Comparison of ENCODE assay signal across 7 mouse cellular contexts in the genomic region with DNA sequence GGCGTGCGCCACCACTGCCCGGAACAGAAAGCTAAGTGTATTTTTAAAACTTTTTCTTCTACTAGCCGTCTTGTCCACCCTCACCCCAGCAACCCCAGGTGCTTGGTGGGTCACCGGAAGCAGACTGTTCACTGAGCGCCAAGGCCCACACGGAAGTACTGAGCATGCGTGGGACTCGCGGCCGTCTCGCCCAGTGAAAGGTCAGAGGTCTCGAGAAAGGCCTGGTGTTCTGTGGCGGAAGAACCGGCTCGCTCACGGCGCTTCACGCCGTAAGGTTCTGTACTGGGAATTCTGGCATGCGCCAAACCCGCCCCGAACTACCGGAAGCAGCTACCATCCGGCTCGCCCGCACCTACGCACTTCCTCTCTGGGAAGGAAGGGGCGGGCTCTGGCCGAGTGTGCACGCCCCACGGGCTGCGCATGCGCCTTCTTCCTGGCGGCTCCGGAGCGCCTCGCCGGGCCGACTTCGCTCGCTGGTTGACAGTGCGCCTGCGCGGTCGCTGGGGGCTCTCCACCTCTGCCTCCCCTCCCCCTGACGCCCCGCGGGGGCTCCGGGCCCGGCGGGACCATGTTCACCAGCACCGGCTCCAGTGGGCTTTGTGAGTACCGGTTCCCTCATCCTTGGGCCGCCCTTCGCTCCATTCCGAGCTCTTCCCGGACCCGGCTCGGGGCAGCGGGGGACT. TPM values are rescaled to one million over a fixed set of nuclear protein-coding genes. Genes with fewer than 3 reads are reported as not detected.
A peak's percentile ranks its signal among the peaks of the same experiment; 100 is the strongest.
DNase-seq lines count a peak whose midpoint lies in the region; ATAC-seq lines count a peak whose summit lies in the region.

Gene Ubac2, plus strand, starts transcription at position 445 of the 683 bp plus-strand sequence.

- intact Hi-C loops in left cerebral cortex, postnatal 36 days (cut with DNase I), result loop anchor here (5.0 kb wide), 2 partner anchors 39 to 229 kb away; partner anchors contain the start of genes Gpr18 and Tm9sf2

- H3K9ac ChIP-seq in intestine, embryonic 16.5 days (ENCODE audit: low read depth, low read length), result peak within 1 kb of the TSS; percentile 96
- peak within 1 kb of the TSS; percentile 72 for H3K9ac ChIP-seq in midbrain, embryonic 11.5 days (ENCODE audit: low read length)

- H3K27ac ChIP-seq in intestine, embryonic 16.5 days (ENCODE audit: low read length), result peak within 1 kb of the TSS; percentile 99
- peak within 1 kb of the TSS; percentile 88 for H3K27ac ChIP-seq in midbrain, embryonic 11.5 days (ENCODE audit: low read depth, low read length)

- no peaks in the 10 kb centered on the region for H3K36me3 ChIP-seq in intestine, embryonic 16.5 days (ENCODE audit: control insufficient read depth, insufficient read depth, low read length)
- no peaks in the 10 kb centered on the region for H3K36me3 ChIP-seq in midbrain, embryonic 11.5 days (ENCODE audit: control insufficient read depth, insufficient read depth, low read length)

- WGBS in intestine, embryonic 16.5 days, result under 1% methylated on average over 61 of the region's 61 CpGs
- under 1% methylated on average over 61 of the region's 61 CpGs for WGBS in midbrain, embryonic 11.5 days

- peak; percentile 97 for DNase-seq in adrenal gland, adult 8-10 months
- peak; percentile 97 for DNase-seq in embryo, embryonic 9.5 days (ENCODE audit: extremely low spot score)
- DNase-seq in gastrocnemius, postnatal 4 days (ENCODE audit: low spot score in 2 of 2), result peak; percentile 98 to 99
- DNase-seq in left cerebral cortex, postnatal 36 days (ENCODE audit: low spot score in 2 of 2), result peak; percentile 98 to 99
- DNase-seq in midbrain, embryonic 11.5 days (ENCODE audit: low spot score, missing footprints), result peak; percentile 100
- DNase-seq in skeletal muscle tissue, adult 2 months (ENCODE audit: low read depth, low spot score), result peak; percentile 99

- H3K9me3 ChIP-seq in intestine, embryonic 16.5 days (ENCODE audit: control insufficient read depth, low read length), result no peaks in the 10 kb centered on the region
- no peaks in the 10 kb centered on the region for H3K9me3 ChIP-seq in midbrain, embryonic 11.5 days (ENCODE audit: control insufficient read depth, low read length)

- H3K4me3 ChIP-seq in intestine, embryonic 16.5 days (ENCODE audit: low read length), result peak within 1 kb of the TSS; percentile 98
- H3K4me3 ChIP-seq in midbrain, embryonic 11.5 days (ENCODE audit: low read depth, low read length), result peak within 1 kb of the TSS; percentile 58

- H3K27me3 ChIP-seq in intestine, embryonic 16.5 days (replicated peaks; ENCODE audit: control insufficient read depth, insufficient read depth, low read length), result no peaks in the 10 kb centered on the region
- no peaks in the 10 kb centered on the region for H3K27me3 ChIP-seq in midbrain, embryonic 11.5 days (ENCODE audit: control insufficient read depth, insufficient read depth, low read length)

- H3K4me1 ChIP-seq in intestine, embryonic 16.5 days (ENCODE audit: control insufficient read depth, insufficient read depth, low read length), result peaks cover 31% of the 10 kb centered on the region
- peaks cover 6% of the 10 kb centered on the region; the same call in 1 of the 2 replicates for H3K4me1 ChIP-seq in midbrain, embryonic 11.5 days (ENCODE audit: control insufficient read depth, insufficient read depth, low read length)

- peak; percentile 98 for ATAC-seq in intestine, embryonic 16.5 days
- ATAC-seq in midbrain, embryonic 11.5 days (ENCODE audit: low FRiP score), result peak; percentile 99

- peak within 1 kb of the TSS; percentile 95 for H3K4me2 ChIP-seq in intestine, embryonic 16.5 days (ENCODE audit: low read depth, low read length)
- peak within 1 kb of the TSS; percentile 91 for H3K4me2 ChIP-seq in midbrain, embryonic 11.5 days

RNA-seq across cellular contexts. Expression of gene Ubac2, which starts in this region (rescaled TPM):
- 10 to 100 TPM; 32.8 to 43.5 (median 39.2) TPM for total RNA-seq in adrenal gland, adult 8-10 months (2022)
- 10 to 100 TPM; 28.4 to 30.6 TPM for total RNA-seq in gastrocnemius, postnatal 4 days (2021)
- polyA plus RNA-seq in intestine, embryonic 16.5 days (2015; fragmentation: Nextera tagmentation; extraction: Ambion mirVana), result 61.6 and 63.3 TPM in 2 replicates
- 10 to 100 TPM; 34.1 to 34.7 TPM for total RNA-seq in left cerebral cortex, postnatal 36 days (2021)
- 64.0 and 67.7 TPM in 2 replicates for polyA plus RNA-seq in midbrain, embryonic 11.5 days (2014; fragmentation: Nextera tagmentation; extraction: Ambion mirVana)

Comparison
In these comparisons a context has a peak if more than half of its experiments do, and no peak if none do; other contexts are left out.
1. Peak in every context shown above with its lines: DNase-seq, ATAC-seq, H3K4me3 ChIP-seq and H3K27ac ChIP-seq.